Mouse (Mus musculus): ENCODE results near the gene Gm2696. TPM values are rescaled to one million over a fixed set of nuclear protein-coding genes. Genes with fewer than 3 reads are reported as not detected.
"Not testable (repeated sequence)": the region's sequence is repeated elsewhere in the genome, so short reads cannot be mapped to it uniquely, and the experiment has no call there.

Gm2696 gene
- not detected in 2 replicates for polyA plus RNA-seq (2015; fragmentation: Nextera tagmentation; extraction: Ambion mirVana)

DNA sequence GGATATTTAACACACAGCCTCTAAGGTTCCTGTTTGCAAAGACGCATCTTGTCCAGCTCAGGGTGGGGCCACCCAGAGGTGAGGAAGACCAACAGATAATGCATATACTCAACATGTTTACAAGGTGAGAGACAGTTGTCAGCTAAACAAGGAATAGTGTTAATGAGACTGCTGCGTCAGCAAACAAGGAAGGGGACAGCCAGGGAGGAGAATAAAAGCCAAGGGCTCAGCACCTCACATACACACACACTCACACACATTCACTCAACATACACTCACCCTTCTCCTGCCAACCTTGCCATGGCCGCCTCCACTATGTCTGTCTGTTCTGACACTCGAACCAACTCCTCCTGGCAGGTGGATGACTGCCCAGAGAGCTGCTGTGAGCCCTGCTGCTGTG lies at the start of gene Gm2696:
TSS of gene Gm2696 (plus strand) at position 301 of the 400 bp plus-strand sequence.
- no peak within 1 kb of the TSS for H3K4me2 ChIP-seq
- no peaks in the 10 kb centered on the region for H3K27me3 ChIP-seq
- H3K36me3 ChIP-seq, result no peaks in the 10 kb centered on the region
- no peaks in the 10 kb centered on the region for H3K9me3 ChIP-seq
- H3K27ac ChIP-seq (replicated peaks), result no peak within 1 kb of the TSS
- H3K9ac ChIP-seq, result no peak within 1 kb of the TSS
- no peak within 1 kb of the TSS for H3K4me3 ChIP-seq
- H3K4me1 ChIP-seq (replicated peaks), result 0 out of 2 replicates have a peak, but pooled peaks cover 4% of the 10 kb centered on the region
- WGBS, result 62% methylated on average over 4 of the region's 4 CpGs
- no peak for ATAC-seq (ENCODE audit: low FRiP score, low read depth)

GRCm38 (mm10) chr10:77769727-77770126 lies 44.8 kb upstream of the Gm2696 start:
- Histone ChIP-seq H3K4me2 (no peak overlapping the region), H3K4me3 (no peak overlapping the region), H3K4me1 (replicated peaks) (no peaks in the 10 kb centered on the region), H3K27ac (replicated peaks) (no peak overlapping the region), H3K27me3 (no peaks in the 10 kb centered on the region), H3K36me3 (no peaks in the 10 kb centered on the region), H3K9me3 (no peaks in the 10 kb centered on the region), H3K9ac (no peak overlapping the region)
- 86% methylated on average over 1 of the region's 1 CpGs for WGBS
- ATAC-seq (ENCODE audit: low FRiP score, low read depth), result no peak

GRCm38 (mm10) chr10:77771225-77771624 lies 43.3 kb upstream of the Gm2696 start, which contains the start of gene Gm3238:
TSS of gene Gm3238 (minus strand) at chr10:77771325.
- not testable (repeated sequence) for H3K36me3 ChIP-seq; H3K27me3 ChIP-seq; H3K4me3 ChIP-seq; ATAC-seq (ENCODE audit: low FRiP score, low read depth); H3K4me1 ChIP-seq (replicated peaks); H3K9ac ChIP-seq; H3K4me2 ChIP-seq; H3K9me3 ChIP-seq; H3K27ac ChIP-seq (replicated peaks)
- no CpG with 5 or more reads among the region's 1 CpGs for WGBS

- H3K4me1 ChIP-seq (replicated peaks); H3K27ac ChIP-seq (replicated peaks); H3K27me3 ChIP-seq; ATAC-seq (ENCODE audit: low FRiP score, low read depth); H3K4me3 ChIP-seq; H3K9me3 ChIP-seq; H3K9ac ChIP-seq; H3K36me3 ChIP-seq; H3K4me2 ChIP-seq: not testable (repeated sequence)
- WGBS, result 94% methylated on average over 2 of the region's 3 CpGs
Measured at GRCm38 (mm10) chr10:77772142-77772541, 42.3 kb upstream of the Gm2696 start.

- not testable (repeated sequence) for H3K27me3 ChIP-seq; ATAC-seq (ENCODE audit: low FRiP score, low read depth); H3K27ac ChIP-seq (replicated peaks); H3K9me3 ChIP-seq; H3K4me3 ChIP-seq; H3K4me2 ChIP-seq; H3K36me3 ChIP-seq; H3K4me1 ChIP-seq (replicated peaks); H3K9ac ChIP-seq
- WGBS, result 62% methylated on average over 1 of the region's 1 CpGs
Measured at GRCm38 (mm10) chr10:77776844-77777243, 37.6 kb upstream of the Gm2696 start, which contains the start of gene Gm7138. TSS of gene Gm7138 (minus strand) at chr10:77776944.

GRCm38 (mm10) chr10:77782442-77782841 lies 32.0 kb upstream of the Gm2696 start, which contains the start of gene Gm3250:
TSS of gene Gm3250 (minus strand) at chr10:77782542.
- not testable (repeated sequence) for H3K4me2 ChIP-seq; H3K4me3 ChIP-seq; H3K9me3 ChIP-seq; H3K9ac ChIP-seq; H3K27ac ChIP-seq (replicated peaks); H3K27me3 ChIP-seq; H3K4me1 ChIP-seq (replicated peaks); ATAC-seq (ENCODE audit: low FRiP score, low read depth); H3K36me3 ChIP-seq
- WGBS, result 50% methylated on average over 1 of the region's 1 CpGs

DNA sequence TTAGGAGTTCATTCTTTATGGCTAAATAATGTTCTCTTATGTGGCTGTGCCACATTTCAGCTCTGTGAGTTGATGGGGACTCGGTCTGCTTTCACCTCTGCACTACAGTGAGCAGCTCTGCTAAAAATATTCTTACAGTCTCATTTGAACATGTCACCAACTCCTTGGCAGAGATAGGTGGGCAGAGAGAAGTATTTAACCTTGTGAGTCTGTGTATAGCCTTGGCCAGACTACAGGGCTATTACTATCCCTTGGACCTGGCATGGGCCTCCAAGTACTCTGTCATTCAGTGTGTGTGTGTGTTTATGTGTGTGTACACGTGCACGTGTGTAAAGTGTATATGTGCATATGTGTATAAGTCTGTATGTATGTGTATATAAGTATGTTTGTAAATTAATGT lies 31.1 kb upstream of the Gm2696 start:
- H3K27ac ChIP-seq (replicated peaks); H3K4me1 ChIP-seq (replicated peaks); H3K36me3 ChIP-seq; H3K4me3 ChIP-seq; ATAC-seq (ENCODE audit: low FRiP score, low read depth); H3K27me3 ChIP-seq; H3K9ac ChIP-seq; H3K4me2 ChIP-seq; H3K9me3 ChIP-seq: not testable (repeated sequence)
- 86% methylated on average over 2 of the region's 3 CpGs for WGBS

DNA sequence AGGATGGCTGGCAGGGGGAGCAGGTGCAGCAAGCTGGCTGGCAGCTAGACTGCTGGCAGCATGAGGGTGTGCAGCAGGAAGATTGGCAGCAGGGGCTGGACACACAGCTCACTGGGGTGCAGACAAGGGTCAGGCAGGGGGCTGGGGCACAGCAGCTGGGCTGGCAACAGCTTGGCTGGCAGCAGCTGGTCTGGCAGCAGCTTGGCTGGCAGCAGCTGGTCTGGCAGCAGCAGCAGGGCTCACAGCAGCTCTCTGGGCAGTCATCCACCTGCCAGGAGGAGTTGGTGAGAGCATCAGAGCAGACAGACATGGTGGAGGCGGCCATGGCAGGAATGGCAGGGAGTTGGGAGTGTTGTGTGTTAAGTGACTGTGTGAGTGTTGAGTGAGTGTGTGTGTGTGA lies 26.6 kb upstream of the Gm2696 start, which contains the start of gene Gm7137:
TSS of gene Gm7137 (minus strand) at position 325 of the 400 bp plus-strand sequence.
- ATAC-seq (ENCODE audit: low FRiP score, low read depth); H3K4me2 ChIP-seq; H3K27ac ChIP-seq (replicated peaks); H3K4me3 ChIP-seq; H3K27me3 ChIP-seq; H3K9me3 ChIP-seq; H3K36me3 ChIP-seq; H3K4me1 ChIP-seq (replicated peaks); H3K9ac ChIP-seq: not testable (repeated sequence)
- WGBS, result 44% methylated on average over 1 of the region's 1 CpGs

DNA sequence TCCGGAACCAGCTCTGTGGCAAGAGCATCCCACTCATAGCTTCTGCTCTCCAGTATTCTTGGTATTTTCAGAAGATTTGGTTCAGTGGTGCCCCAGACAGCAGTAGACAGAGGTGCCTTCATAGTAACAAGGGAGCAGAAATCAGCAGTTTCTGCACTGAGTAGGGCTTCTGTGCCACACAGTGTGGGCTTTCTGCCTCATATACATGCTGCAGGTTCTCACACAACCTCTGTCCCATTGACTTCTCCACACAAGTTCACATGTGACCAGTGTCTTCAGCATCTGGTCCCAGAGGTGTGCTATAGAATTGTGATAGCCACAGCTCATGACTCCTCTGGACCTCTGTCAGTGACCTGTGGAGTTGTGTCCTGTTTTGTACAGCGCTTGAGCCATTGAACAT lies 25.9 kb upstream of the Gm2696 start:
- 81% methylated on average over 2 of the region's 2 CpGs for WGBS
- H3K4me3 ChIP-seq, result no peak overlapping the region
- H3K4me1 ChIP-seq (replicated peaks), result no peaks in the 10 kb centered on the region
- H3K36me3 ChIP-seq, result no peaks in the 10 kb centered on the region
- H3K9ac ChIP-seq, result no peak overlapping the region
- no peak for ATAC-seq (ENCODE audit: low FRiP score, low read depth)
- no peak overlapping the region for H3K4me2 ChIP-seq
- no peak overlapping the region for H3K27ac ChIP-seq (replicated peaks)
- H3K27me3 ChIP-seq, result no peaks in the 10 kb centered on the region
- no peaks in the 10 kb centered on the region for H3K9me3 ChIP-seq

GRCm38 (mm10) chr10:77794976-77795375 lies 19.5 kb upstream of the Gm2696 start, which contains the start of gene Gm9639:
TSS of gene Gm9639 (minus strand) at chr10:77795076.
- no peak for ATAC-seq (ENCODE audit: low FRiP score, low read depth)
- Histone ChIP-seq H3K4me2 (no peak within 1 kb of the TSS), H3K36me3 (no peaks in the 10 kb centered on the region), H3K4me1 (replicated peaks) (no peaks in the 10 kb centered on the region), H3K9ac (no peak within 1 kb of the TSS), H3K27me3 (no peaks in the 10 kb centered on the region), H3K4me3 (no peak within 1 kb of the TSS), H3K27ac (replicated peaks) (no peak within 1 kb of the TSS), H3K9me3 (no peaks in the 10 kb centered on the region)
- WGBS, result 68% methylated on average over 2 of the region's 2 CpGs

DNA sequence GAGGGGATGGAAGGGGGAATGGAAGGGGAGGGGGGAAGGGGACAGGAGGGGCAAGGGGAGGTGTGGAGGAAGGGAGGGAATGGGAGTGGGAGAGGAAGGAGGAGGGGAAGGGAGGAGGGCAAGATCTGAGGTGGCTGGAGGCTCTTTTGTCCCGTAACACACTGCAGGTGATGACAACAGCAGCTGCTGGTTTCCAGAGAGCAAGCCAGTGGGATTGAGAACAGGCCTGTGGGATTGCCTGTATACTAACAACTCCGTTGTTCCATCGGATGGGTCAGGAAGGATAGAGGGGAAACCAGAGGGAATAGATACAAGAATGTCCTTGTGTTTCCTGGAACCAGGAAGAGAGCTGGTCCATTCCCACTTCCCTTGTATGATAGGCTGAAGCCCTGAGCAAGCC lies 16.8 kb upstream of the Gm2696 start:
- H3K4me2 ChIP-seq, result no peak overlapping the region
- no peak overlapping the region for H3K9ac ChIP-seq
- no peaks in the 10 kb centered on the region for H3K27me3 ChIP-seq
- H3K27ac ChIP-seq (replicated peaks), result no peak overlapping the region
- H3K4me3 ChIP-seq, result no peak overlapping the region
- H3K36me3 ChIP-seq, result no peaks in the 10 kb centered on the region
- no peaks in the 10 kb centered on the region for H3K9me3 ChIP-seq
- no peak for ATAC-seq (ENCODE audit: low FRiP score, low read depth)
- H3K4me1 ChIP-seq (replicated peaks), result no peaks in the 10 kb centered on the region
- WGBS, result 22% methylated on average over 3 of the region's 3 CpGs

- not testable (repeated sequence) for H3K27ac ChIP-seq (replicated peaks); H3K9me3 ChIP-seq; H3K4me3 ChIP-seq; H3K27me3 ChIP-seq; H3K9ac ChIP-seq; ATAC-seq (ENCODE audit: low FRiP score, low read depth); H3K36me3 ChIP-seq; H3K4me2 ChIP-seq; H3K4me1 ChIP-seq (replicated peaks)
- WGBS, result 34% methylated on average over 3 of the region's 3 CpGs
Measured at GRCm38 (mm10) chr10:77798164-77798920, 16.1 kb upstream of the Gm2696 start.

Measured in hindbrain, embryonic 15.5 days (tissue).